Mouse (Mus musculus) liver, embryonic 14.5 days (tissue): ENCODE measurements around the gene Tmem131l. TPM values are rescaled to one million over a fixed set of nuclear protein-coding genes. Genes with fewer than 3 reads are reported as not detected.

Experiments used
- ATAC-seq: fragments of 200-750 bp; cut with Nextera tagmentation; 2 replicates; pipeline ENCODE4 v1.8.0; 2017; ENCODE audit warnings: moderate number of reproducible peaks, mild to moderate bottlenecking, moderate library complexity; ENCODE audit not compliant: insufficient read depth
- DNase-seq, 3 experiments: peaks; one replicate each; pipeline ENCODE4 v3.0.0-alpha.2; 2012 to 2013; ENCODE audit warnings: low read depth in 3 of 3, low spot score in 3 of 3
- H3K27ac ChIP-seq: fragments of 300-500 bp; sonication (generic); 2 replicates; pipeline ENCODE4 v1.5.1; 2014; ENCODE audit warnings: moderate library complexity, mild to moderate bottlenecking, control low read depth, inconsistent platforms
- H3K27me3 ChIP-seq: fragments of 300-500 bp; sonication (generic); 2 replicates; pipeline ENCODE4 v1.6.1; 2014; ENCODE audit warnings: mild to moderate bottlenecking, low read length, moderate library complexity; ENCODE audit not compliant: control insufficient read depth, insufficient read depth
- H3K36me3 ChIP-seq: fragments of 300-500 bp; sonication (generic); replicated peaks from 2 replicates; pipeline ENCODE4 v1.6.1; 2014; ENCODE audit warnings: low read depth; ENCODE audit not compliant: control insufficient read depth, insufficient read depth
- H3K4me1 ChIP-seq, 2 experiments: fragments of 200-500 bp in 1 of 2; fragments of 300-500 bp in 1 of 2; sonication (generic) in 1 of 2; replicated peaks; 2 replicates each; pipeline ENCODE4 v1.6.1; 2012 to 2014; ENCODE audit warnings: antibody characterized with exemption in 1 of 2, inconsistent platforms in 1 of 2, low read length in 1 of 2; ENCODE audit not compliant: control insufficient read depth in 2 of 2, insufficient read depth in 2 of 2
- H3K4me2 ChIP-seq: fragments of 300-500 bp; sonication (generic); 2 replicates; pipeline ENCODE4 v1.6.1; 2014; ENCODE audit warnings: low read depth, mild to moderate bottlenecking, control low read depth, moderate library complexity
- H3K4me3 ChIP-seq, 2 experiments: fragments of 200-500 bp in 1 of 2; fragments of 300-500 bp in 1 of 2; sonication (generic) in 1 of 2; 2 replicates each; pipeline ENCODE4 v1.5.1; 2012 to 2014; ENCODE audit warnings: low read depth in 2 of 2, low read length in 2 of 2, mild to moderate bottlenecking in 2 of 2, control low read depth in 1 of 2, inconsistent platforms in 1 of 2, moderate library complexity in 1 of 2; ENCODE audit not compliant: insufficient read depth in 1 of 2
- H3K9ac ChIP-seq: fragments of 300-500 bp; sonication (generic); replicated peaks from 2 replicates; pipeline ENCODE4 v1.6.1; 2014; ENCODE audit warnings: mild to moderate bottlenecking, control low read depth, moderate library complexity
- H3K9me3 ChIP-seq: fragments of 300-500 bp; sonication (generic); 2 replicates; pipeline ENCODE4 v1.6.1; 2016; ENCODE audit warnings: low read length, mixed read lengths; ENCODE audit not compliant: control insufficient read depth
- CTCF ChIP-seq: IDR thresholded peaks from 2 replicates; pipeline ENCODE4 v1.5.1; 2016; ENCODE audit warnings: antibody characterized with exemption, low read depth, control low read depth
- EP300 ChIP-seq: IDR thresholded peaks from 2 replicates; pipeline ENCODE4 v1.6.1; 2016; ENCODE audit warnings: antibody characterized with exemption, low read depth
- WGBS: fragments of 180-500 bp; shearing (Covaris S2); extraction: QIAGEN DNeasy Blood & Tissue Kit; methylation state at CpG from one replicate; pipeline ENCODE4 v1.1.7; 2014; ENCODE audit not compliant: insufficient replicate concordance; 5-methylcytosine and 5-hydroxymethylcytosine counted together
- polyA plus RNA-seq, 2 experiments: library from polyadenylated mRNA; depleted of rRNA in 1 of 2; stranded (reverse) in 1 of 2; unstranded in 1 of 2; fragments of >200 nt; fragmentation: Nextera tagmentation in 1 of 2; extraction: Ambion mirVana in 1 of 2; gene quantifications; 2 replicates each; pipeline versions ENCODE4 v1.2.1 to v1.2.3; 2012 to 2014

Gene Tmem131l
- polyA plus RNA-seq, 2 experiments, result 18.9 to 24.5 TPM

DNA sequence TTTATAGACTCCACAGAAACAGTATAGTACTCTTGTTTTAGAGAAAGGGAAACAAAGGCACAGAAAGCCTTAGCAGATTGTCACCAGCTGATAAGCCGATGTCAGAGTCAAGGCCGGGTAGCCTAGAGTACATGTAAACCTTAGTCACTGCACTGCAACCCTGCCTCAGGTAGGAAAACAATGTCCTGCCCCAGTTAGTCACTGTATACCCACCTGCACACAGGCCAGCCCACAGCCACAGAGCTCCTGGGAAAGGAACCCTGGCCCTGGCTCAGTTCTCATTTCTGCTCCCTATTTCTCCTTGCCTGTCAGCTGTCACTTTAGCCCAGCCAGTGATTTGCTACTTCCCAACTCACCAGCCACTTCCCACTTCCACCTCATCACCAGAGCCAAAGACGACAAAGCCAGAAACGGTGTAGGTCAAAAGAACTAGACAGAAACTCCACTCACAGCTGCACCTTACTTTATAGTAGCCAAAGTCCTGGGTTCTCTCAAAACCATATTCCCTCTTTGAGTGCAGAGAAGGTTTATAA, 24.4 kb downstream of the Tmem131l start:
- H3K9me3 ChIP-seq, result no peaks in the 10 kb centered on the region; the same call in 1 of the 2 replicates
- H3K9ac ChIP-seq, result no peak overlapping the region
- H3K27ac ChIP-seq, result no peak overlapping the region
- no peak for ATAC-seq
- H3K4me2 ChIP-seq, result no peak overlapping the region
- no peak for TF ChIP-seq CTCF
- TF ChIP-seq EP300, result no peak
- peaks cover 13% of the 10 kb centered on the region for H3K36me3 ChIP-seq
- H3K4me1 ChIP-seq, result 0 out of 4 replicates have a peak, but pooled peaks cover 0 to 2% of the 10 kb centered on the region in 2 experiments
- 54% methylated on average over 4 of the region's 4 CpGs for WGBS
- no peak overlapping the region for H3K4me3 ChIP-seq
- DNase-seq, result no peak
- no peaks in the 10 kb centered on the region for H3K27me3 ChIP-seq

DNA sequence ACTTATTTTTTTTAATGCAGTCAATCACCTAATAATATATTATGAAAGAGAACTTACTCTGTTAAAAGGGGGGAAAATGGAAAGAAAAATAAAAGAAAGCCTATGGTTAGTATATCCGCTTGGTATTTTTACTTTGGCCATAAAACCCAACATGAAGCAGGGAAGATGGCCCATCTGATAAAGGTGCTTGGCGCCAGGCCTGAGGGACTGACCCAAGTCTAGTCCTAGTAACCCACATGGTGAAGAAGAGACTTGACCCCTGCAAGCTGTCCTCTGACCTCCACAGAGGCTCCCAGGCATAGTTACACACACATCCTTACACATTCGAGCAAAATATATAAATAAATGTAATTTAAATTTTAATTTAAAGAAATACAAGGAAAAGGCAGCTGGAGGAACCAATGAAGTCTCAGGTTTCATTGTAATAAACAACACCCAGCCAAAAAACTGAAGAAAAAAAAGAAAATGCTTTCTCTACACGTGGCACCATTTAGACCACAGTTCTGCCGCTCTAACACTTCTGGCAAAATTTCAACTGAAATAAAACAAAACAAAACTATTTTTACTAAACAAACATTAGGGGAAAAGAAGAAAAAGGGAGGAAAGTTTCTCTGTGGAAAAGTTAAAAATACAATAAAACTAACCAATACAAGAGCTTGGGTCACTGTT, 28.8 kb downstream of the Tmem131l start:
- DNase-seq (no peak), ATAC-seq (no peak)

DNA sequence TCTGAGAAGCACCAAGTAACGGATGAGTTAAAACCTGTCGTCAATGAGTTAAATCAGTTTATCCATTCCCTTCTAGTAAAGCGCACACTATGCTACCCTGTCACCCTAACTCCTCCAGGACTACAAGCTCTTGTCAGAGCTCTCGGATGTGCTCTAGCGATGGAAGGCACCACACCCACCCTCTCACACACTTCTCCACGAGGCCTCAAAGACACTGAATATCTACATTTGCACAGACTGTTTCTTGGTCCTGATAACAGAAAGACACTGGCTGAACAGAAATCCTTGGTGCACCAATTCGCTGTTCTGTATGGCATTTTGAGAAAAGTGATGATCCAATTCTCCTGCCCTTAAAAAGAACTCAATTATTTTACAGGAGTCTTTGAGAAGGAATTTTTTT, 34.0 kb downstream of the Tmem131l start:
- peaks cover 51 to 67% of the 10 kb centered on the region in 2 experiments for H3K4me1 ChIP-seq
- peak in 1 of 3 experiments; percentile 67 for DNase-seq
- H3K9me3 ChIP-seq, result no peaks in the 10 kb centered on the region
- peak overlapping the region; percentile 76 for H3K27ac ChIP-seq
- peak overlapping the region; percentile 64 for H3K4me2 ChIP-seq
- ATAC-seq, result peak; percentile 94
- 27% methylated on average over 7 of the region's 7 CpGs for WGBS
- H3K4me3 ChIP-seq, result peak overlapping the region; percentile 15 to 21; a peak in 2 of 4 replicates
- peaks cover 5% of the 10 kb centered on the region for H3K36me3 ChIP-seq
- H3K9ac ChIP-seq, result peak overlapping the region; percentile 51
- TF ChIP-seq EP300 (peak; percentile 75), CTCF (no peak)
- H3K27me3 ChIP-seq, result no peaks in the 10 kb centered on the region

More for the DNA sequence above, 28.8 kb downstream of the Tmem131l start:
- TF ChIP-seq EP300 (no peak), CTCF (no peak)
- Histone ChIP-seq H3K36me3 (peaks cover 8% of the 10 kb centered on the region), H3K4me3 (no peak overlapping the region), H3K9me3 (no peaks in the 10 kb centered on the region; the same call in 1 of the 2 replicates), H3K4me1 (peaks cover 27 to 31% of the 10 kb centered on the region in 2 experiments), H3K9ac (no peak overlapping the region), H3K4me2 (no peak overlapping the region), H3K27ac (no peak overlapping the region), H3K27me3 (no peaks in the 10 kb centered on the region)
- WGBS, result 76% methylated on average over 5 of the region's 5 CpGs

DNA sequence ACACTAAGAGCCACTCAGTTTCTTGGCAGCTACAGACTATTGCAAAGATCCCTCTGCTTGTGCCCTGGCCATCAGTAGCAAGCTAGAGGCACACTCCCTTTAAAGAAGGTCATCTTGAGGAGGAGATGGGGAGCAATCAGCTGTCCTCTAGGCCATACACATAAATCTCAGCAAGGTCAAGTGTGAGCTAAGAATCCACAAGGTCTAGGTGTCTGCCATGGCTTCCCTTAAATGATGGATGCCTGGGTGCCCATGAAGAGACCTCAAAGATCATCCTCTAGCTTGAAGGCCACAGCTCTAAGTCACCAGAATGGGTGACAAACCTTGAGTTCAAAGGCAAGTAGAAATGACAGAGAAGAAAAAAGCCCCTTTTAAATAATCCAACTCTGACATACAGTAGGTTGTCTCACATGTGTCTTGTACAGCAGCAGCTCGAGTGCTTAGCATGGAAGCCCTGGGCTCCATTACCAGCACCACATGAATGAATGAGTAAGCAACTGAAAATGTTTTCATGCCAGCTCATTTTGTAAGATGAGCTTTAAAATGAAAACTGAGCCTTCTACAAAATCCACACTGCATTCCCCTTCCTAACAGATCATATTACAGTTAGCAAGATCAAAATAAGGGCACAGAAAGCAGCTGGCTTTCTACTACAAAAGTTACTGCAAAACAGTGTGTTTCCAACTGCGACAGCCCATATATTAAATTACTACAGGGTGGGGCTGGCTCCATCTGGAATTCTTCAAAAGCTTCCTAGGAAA, 35.5 kb downstream of the Tmem131l start:
- no peak overlapping the region for H3K4me2 ChIP-seq
- DNase-seq (no peak), ATAC-seq (no peak)
- no peak overlapping the region for H3K9ac ChIP-seq
- H3K4me3 ChIP-seq, result no peak overlapping the region
- H3K9me3 ChIP-seq, result no peaks in the 10 kb centered on the region
- H3K36me3 ChIP-seq, result peaks cover 5% of the 10 kb centered on the region
- peaks cover 51 to 64% of the 10 kb centered on the region in 2 experiments for H3K4me1 ChIP-seq
- H3K27me3 ChIP-seq, result no peaks in the 10 kb centered on the region
- WGBS, result 86% methylated on average over 2 of the region's 2 CpGs
- H3K27ac ChIP-seq, result no peak overlapping the region
- TF ChIP-seq CTCF (no peak), EP300 (no peak)
